Mouse (Mus musculus): ENCODE measurements around the gene Clcn6. TPM values are rescaled to one million over a fixed set of nuclear protein-coding genes. Genes with fewer than 3 reads are reported as not detected.

The Clcn6 gene
- polyA plus RNA-seq, 1 experiment, result 45.0 TPM

GRCm38 (mm10) chr4:148067346-148067745 is 28.7 kb upstream of the Clcn6 start:
- Histone ChIP-seq H3K4me1 (ENCODE audit: control insufficient read depth, insufficient read depth, low read length) (no peaks in the 10 kb centered on the region), H3K27ac (ENCODE audit: insufficient read depth, low read length) (no peak overlapping the region), H3K4me3 (ENCODE audit: insufficient read depth, low read length) (no peak overlapping the region)
- TF ChIP-seq POLR2A (IDR thresholded peaks at IDR 0.05; ENCODE audit: extremely low read depth, insufficient read depth, low read length), result no peak
- no peak for TF ChIP-seq CTCF (IDR thresholded peaks at IDR 0.05; ENCODE audit: extremely low read depth, insufficient read depth, low read length)

- no peak overlapping the region for H3K4me3 ChIP-seq (ENCODE audit: insufficient read depth, low read length)
- no peak for TF ChIP-seq CTCF (IDR thresholded peaks at IDR 0.05; ENCODE audit: extremely low read depth, insufficient read depth, low read length)
- no peak for TF ChIP-seq POLR2A (IDR thresholded peaks at IDR 0.05; ENCODE audit: extremely low read depth, insufficient read depth, low read length)
- H3K27ac ChIP-seq (ENCODE audit: insufficient read depth, low read length), result no peak overlapping the region
- no peaks in the 10 kb centered on the region for H3K4me1 ChIP-seq (ENCODE audit: control insufficient read depth, insufficient read depth, low read length)
Observed at GRCm38 (mm10) chr4:148066401-148066744, 27.8 kb upstream of the Clcn6 start.

GRCm38 (mm10) chr4:148065702-148066400 is 27.2 kb upstream of the Clcn6 start:
- H3K4me1 ChIP-seq (ENCODE audit: control insufficient read depth, insufficient read depth, low read length), result no peaks in the 10 kb centered on the region
- TF ChIP-seq POLR2A (IDR thresholded peaks at IDR 0.05; ENCODE audit: extremely low read depth, insufficient read depth, low read length) (no peak), CTCF (IDR thresholded peaks at IDR 0.05; ENCODE audit: extremely low read depth, insufficient read depth, low read length) (no peak)

GRCm38 (mm10) chr4:148061086-148061480 is 22.5 kb upstream of the Clcn6 start:
- TF ChIP-seq CTCF (IDR thresholded peaks at IDR 0.05; ENCODE audit: extremely low read depth, insufficient read depth, low read length) (no peak), POLR2A (IDR thresholded peaks at IDR 0.05; ENCODE audit: extremely low read depth, insufficient read depth, low read length) (no peak)
- Histone ChIP-seq H3K27ac (ENCODE audit: insufficient read depth, low read length) (no peak overlapping the region), H3K4me3 (ENCODE audit: insufficient read depth, low read length) (no peak overlapping the region), H3K4me1 (ENCODE audit: control insufficient read depth, insufficient read depth, low read length) (no peaks in the 10 kb centered on the region)

More at GRCm38 (mm10) chr4:148065702-148066400, 27.2 kb upstream of the Clcn6 start:
- Histone ChIP-seq H3K27ac (ENCODE audit: insufficient read depth, low read length) (no peak overlapping the region), H3K4me3 (ENCODE audit: insufficient read depth, low read length) (no peak overlapping the region)

GRCm38 (mm10) chr4:148060120-148061085 is 21.8 kb upstream of the Clcn6 start:
- TF ChIP-seq CTCF (IDR thresholded peaks at IDR 0.05; ENCODE audit: extremely low read depth, insufficient read depth, low read length) (peak; percentile 47), POLR2A (IDR thresholded peaks at IDR 0.05; ENCODE audit: extremely low read depth, insufficient read depth, low read length) (no peak)
- no peaks in the 10 kb centered on the region for H3K4me1 ChIP-seq (ENCODE audit: control insufficient read depth, insufficient read depth, low read length)
- H3K27ac ChIP-seq (ENCODE audit: insufficient read depth, low read length), result no peak overlapping the region
- H3K4me3 ChIP-seq (ENCODE audit: insufficient read depth, low read length), result no peak overlapping the region

GRCm38 (mm10) chr4:148058993-148059392 is 20.4 kb upstream of the Clcn6 start:
- TF ChIP-seq POLR2A (IDR thresholded peaks at IDR 0.05; ENCODE audit: extremely low read depth, insufficient read depth, low read length) (no peak), CTCF (IDR thresholded peaks at IDR 0.05; ENCODE audit: extremely low read depth, insufficient read depth, low read length) (no peak)

GRCm38 (mm10) chr4:148058218-148058819 is 19.7 kb upstream of the Clcn6 start:
- Histone ChIP-seq H3K27ac (ENCODE audit: insufficient read depth, low read length) (0 out of 2 replicates have a peak overlapping the region, but pooled peaks have one; percentile 4), H3K4me1 (ENCODE audit: control insufficient read depth, insufficient read depth, low read length) (no peaks in the 10 kb centered on the region), H3K4me3 (ENCODE audit: insufficient read depth, low read length) (no peak overlapping the region)
- TF ChIP-seq POLR2A (IDR thresholded peaks at IDR 0.05; ENCODE audit: extremely low read depth, insufficient read depth, low read length), result no peak
- TF ChIP-seq CTCF (IDR thresholded peaks at IDR 0.05; ENCODE audit: extremely low read depth, insufficient read depth, low read length), result no peak

More at GRCm38 (mm10) chr4:148058993-148059392, 20.4 kb upstream of the Clcn6 start:
- H3K4me3 ChIP-seq (ENCODE audit: insufficient read depth, low read length), result no peak overlapping the region
- no peaks in the 10 kb centered on the region for H3K4me1 ChIP-seq (ENCODE audit: control insufficient read depth, insufficient read depth, low read length)
- 0 out of 2 replicates have a peak overlapping the region, but pooled peaks have one; percentile 4 for H3K27ac ChIP-seq (ENCODE audit: insufficient read depth, low read length)

GRCm38 (mm10) chr4:148057661-148058209 is 19.1 kb upstream of the Clcn6 start:
- TF ChIP-seq CTCF (IDR thresholded peaks at IDR 0.05; ENCODE audit: extremely low read depth, insufficient read depth, low read length), result no peak
- no peak for TF ChIP-seq POLR2A (IDR thresholded peaks at IDR 0.05; ENCODE audit: extremely low read depth, insufficient read depth, low read length)
- Histone ChIP-seq H3K4me3 (ENCODE audit: insufficient read depth, low read length) (no peak overlapping the region), H3K27ac (ENCODE audit: insufficient read depth, low read length) (no peak overlapping the region), H3K4me1 (ENCODE audit: control insufficient read depth, insufficient read depth, low read length) (no peaks in the 10 kb centered on the region)

GRCm38 (mm10) chr4:148056801-148057200 is 18.2 kb upstream of the Clcn6 start:
- no peak overlapping the region for H3K4me3 ChIP-seq (ENCODE audit: insufficient read depth, low read length)
- no peak for TF ChIP-seq CTCF (IDR thresholded peaks at IDR 0.05; ENCODE audit: extremely low read depth, insufficient read depth, low read length)
- no peak for TF ChIP-seq POLR2A (IDR thresholded peaks at IDR 0.05; ENCODE audit: extremely low read depth, insufficient read depth, low read length)
- H3K27ac ChIP-seq (ENCODE audit: insufficient read depth, low read length), result no peak overlapping the region
- no peaks in the 10 kb centered on the region for H3K4me1 ChIP-seq (ENCODE audit: control insufficient read depth, insufficient read depth, low read length)

Measured in cortical plate, adult 2 months (tissue).